Mouse (Mus musculus) induced T-regulatory cell, adult 2 months (primary cell): ENCODE data around the gene 2900011O08Rik.
"Not testable (repeated sequence)": the region's sequence is repeated elsewhere in the genome, so short reads cannot be mapped to it uniquely, and the experiment has no call there.

Experiments used
- DNase-seq: peaks from one replicate; pipeline ENCODE4 v3.0.0-alpha.2; 2012; ENCODE audit warnings: low read depth

The 2900011O08Rik gene

GRCm38 (mm10) chr16:14066571-14066970 lies 80.2 kb downstream of the 2900011O08Rik start:
- DNase-seq = not testable (repeated sequence)

- DNase-seq = not testable (repeated sequence)
These were observed 82.3 kb downstream of the 2900011O08Rik start for GRCm38 (mm10) chr16:14068701-14069100.

DNA sequence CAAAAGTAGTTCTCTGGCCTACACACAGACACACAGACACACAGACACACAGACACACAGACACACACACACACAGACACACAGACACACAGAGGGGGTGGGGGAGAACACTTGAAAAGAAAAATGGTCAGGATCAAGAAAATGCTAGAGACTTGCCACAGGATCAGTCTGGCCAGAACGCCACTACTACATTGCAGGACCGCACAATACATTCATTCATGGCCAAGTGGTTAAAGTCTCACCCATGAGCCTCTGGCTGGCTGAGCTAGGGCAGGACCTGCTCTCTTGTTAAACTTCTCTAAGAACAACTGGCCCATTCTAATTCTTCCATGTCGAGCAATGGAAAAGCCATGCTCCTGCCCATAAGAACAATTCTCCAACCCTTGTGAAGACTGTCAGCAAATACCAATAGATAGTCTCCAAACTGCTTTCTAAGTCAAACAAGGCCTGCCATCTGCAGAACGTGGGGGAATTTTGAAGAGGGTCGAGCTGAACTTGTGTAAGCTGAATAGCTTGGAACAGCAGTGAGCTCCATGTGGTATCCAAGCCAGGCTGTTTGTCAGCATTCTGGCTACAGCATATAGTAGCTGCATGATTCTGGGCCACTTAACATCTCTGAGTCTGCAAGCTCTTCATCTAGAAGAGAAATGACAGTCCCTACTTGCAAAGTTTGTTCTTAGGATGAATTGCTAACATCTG lies 84.2 kb downstream of the 2900011O08Rik start:
- no peak for DNase-seq

DNA sequence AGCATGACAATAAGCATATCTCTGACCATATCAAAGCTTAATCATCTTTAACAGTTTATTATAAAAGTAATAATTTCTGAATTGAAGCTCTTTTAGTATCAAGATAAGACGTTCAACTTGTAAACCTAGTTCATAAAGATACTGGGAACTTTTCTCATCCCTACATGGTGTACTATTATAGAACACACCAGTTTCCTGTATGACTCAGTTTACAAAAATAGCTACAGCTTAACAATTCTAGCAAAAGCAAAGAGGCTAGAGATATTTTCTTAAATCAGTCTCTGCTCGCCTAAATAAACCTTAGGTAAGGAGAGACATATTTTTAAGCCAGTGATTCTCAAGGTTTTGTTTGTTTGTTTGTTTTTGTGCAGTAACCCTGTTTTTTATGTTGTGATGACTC lies 96.5 kb downstream of the 2900011O08Rik start:
- no peak for DNase-seq

DNA sequence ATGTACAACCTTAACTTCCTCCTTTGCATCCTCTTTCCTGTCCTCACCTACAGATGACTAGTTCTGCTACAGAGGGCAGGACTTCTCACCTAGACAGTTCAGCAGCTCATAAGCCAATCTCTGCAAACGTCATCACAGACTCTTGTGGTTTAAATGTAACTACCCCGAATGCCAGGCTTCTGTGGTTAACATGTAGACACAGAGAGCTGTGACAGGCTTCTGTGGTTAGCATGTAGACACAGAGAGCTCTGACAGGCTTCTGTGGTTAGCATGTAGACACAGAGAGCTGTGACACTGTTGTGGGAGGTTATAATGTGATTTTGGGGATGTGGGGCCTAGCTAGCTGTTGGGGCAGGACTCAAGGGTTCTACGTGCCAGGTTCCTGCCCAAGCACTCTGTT lies 101.8 kb downstream of the 2900011O08Rik start:
- peak; percentile 89 for DNase-seq

DNA sequence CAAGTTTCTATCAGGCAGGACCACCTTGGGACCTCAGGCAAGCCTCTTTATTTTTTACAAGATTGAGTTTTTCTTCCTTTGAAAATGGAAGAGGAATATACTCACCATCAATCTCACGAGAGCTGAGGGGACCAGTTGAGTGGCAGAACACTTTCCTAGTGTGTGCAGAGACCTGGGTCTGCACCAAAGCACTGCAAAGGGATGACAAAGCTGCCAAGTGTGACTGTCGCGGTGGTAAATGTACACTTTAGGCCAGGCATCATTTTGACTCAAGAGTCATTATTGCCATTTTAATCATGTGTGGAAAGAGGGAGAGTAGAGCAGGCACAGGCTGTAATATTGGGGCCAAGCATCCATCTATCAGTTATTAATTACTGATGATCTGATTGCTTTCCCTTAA lies 102.9 kb downstream of the 2900011O08Rik start:
- no peak for DNase-seq

DNA sequence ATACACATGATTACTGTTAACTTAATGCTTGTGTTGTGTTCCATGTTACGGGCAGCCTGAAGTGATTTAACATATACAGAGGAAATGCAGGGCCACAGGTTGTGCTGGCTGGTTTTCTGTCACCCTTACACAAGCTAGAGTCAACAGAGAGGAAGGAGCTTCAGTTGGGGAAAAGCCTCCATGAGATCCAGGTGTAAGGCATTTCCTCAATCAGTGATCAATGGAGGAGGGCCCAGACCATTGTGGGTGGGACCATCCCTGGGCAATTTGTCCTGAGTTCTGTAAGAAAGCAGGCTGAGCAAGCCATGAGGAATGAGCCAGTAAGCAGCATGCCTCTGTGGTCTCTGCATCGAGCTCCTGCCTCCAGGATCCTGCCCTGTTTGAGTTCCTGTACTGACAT lies 105.4 kb downstream of the 2900011O08Rik start:
- DNase-seq = no peak

- DNase-seq = no peak
These were observed 119.5 kb downstream of the 2900011O08Rik start for GRCm38 (mm10) chr16:14105891-14106290.

GRCm38 (mm10) chr16:14109651-14110230 lies 123.3 kb downstream of the 2900011O08Rik start:
- no peak for DNase-seq

- DNase-seq = no peak
These were observed 124.5 kb downstream of the 2900011O08Rik start for GRCm38 (mm10) chr16:14110922-14111321.

GRCm38 (mm10) chr16:14112133-14112532 lies 125.7 kb downstream of the 2900011O08Rik start:
- DNase-seq = peak; percentile 7

GRCm38 (mm10) chr16:14112742-14113141 lies 126.3 kb downstream of the 2900011O08Rik start:
- DNase-seq = no peak

GRCm38 (mm10) chr16:14117299-14117698 lies 130.9 kb downstream of the 2900011O08Rik start:
- DNase-seq = no peak

- DNase-seq = no peak
These were observed 134.5 kb downstream of the 2900011O08Rik start for GRCm38 (mm10) chr16:14120941-14121340.

GRCm38 (mm10) chr16:14121563-14121962 lies 135.2 kb downstream of the 2900011O08Rik start:
- DNase-seq = no peak

DNA sequence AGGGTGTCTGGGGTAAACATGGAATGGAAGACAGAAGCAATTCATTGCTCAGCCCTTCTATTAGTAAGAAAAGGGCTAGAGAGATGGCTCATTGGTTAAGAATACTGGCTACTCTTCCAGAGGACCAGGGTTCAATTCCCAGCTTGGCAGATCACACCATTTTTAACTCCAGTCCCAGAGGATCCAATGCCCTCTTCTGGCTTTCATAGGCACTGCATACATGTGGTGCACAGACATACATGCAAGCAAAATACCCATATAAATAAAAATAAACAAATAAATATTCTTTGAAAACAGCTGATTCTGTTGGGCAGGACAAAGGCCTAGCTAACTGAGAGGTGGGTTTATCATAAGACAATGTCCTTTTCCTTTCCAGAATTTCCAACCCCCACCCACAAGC lies 136.2 kb downstream of the 2900011O08Rik start:
- no peak for DNase-seq

DNA sequence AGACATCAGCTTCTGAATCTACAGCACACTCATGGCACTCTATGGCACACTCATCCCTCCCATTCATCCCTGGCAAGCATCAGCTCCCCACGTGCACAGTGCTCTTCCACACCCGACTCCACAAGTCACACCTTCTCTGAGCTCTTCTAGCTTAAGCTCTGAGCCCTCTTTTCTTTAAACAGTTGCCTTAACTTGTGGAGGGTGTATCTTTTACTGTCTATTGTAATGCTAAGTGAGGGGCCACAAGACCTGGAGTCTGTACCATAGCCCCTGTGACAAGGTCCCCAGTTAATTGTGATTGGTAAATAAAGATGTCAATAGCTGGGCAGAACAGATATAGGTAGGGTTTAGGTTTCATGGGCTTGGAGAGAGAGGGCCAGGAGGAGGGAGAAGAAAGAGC lies 137.5 kb downstream of the 2900011O08Rik start:
- DNase-seq = no peak

DNA sequence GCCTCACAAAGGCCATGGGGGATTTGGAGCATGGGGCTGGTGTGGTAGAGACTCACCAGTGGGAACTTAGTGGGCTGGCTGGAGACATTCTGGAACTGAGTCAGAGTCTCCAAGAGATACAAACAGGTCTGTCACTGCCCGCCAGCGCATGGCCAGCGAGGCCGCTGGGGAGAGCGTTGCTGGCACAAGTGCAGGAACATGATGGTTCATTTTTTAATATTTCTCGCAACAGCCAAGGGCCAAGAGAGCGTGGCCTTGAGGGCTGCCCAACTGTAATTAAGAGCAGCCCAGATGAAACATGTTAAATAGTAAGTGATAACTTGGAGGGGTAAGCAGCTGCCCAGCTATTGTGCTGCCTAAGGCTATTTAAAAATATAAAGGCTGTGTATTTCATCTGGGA lies 138.3 kb downstream of the 2900011O08Rik start:
- no peak for DNase-seq

DNA sequence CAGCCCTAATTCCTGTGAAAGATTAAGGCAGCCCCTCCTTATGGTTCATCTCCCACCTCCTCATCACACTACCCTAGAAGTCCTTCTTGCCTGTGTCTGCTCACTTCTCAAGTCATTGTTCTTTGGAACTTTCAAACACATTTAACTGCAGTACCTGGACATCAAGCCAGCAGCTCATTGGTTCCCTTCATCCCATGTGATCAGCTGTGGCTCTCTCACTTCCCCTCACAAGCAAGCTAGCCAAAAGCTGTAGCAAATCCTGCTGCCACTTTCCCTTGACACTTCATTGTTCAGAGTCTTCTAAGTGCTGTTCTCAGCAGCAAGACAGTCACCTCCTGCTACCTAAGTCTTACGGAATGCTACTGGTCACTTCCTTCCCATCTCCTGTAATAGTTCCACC lies 138.8 kb downstream of the 2900011O08Rik start:
- DNase-seq = no peak

- no peak for DNase-seq
These were observed 142.6 kb downstream of the 2900011O08Rik start for GRCm38 (mm10) chr16:14128977-14129376.

- no peak for DNase-seq
These were observed 144.4 kb downstream of the 2900011O08Rik start for GRCm38 (mm10) chr16:14130796-14131195.

- no peak for DNase-seq
These were observed 145.0 kb downstream of the 2900011O08Rik start for GRCm38 (mm10) chr16:14131376-14131775.

GRCm38 (mm10) chr16:14131838-14132237 lies 145.4 kb downstream of the 2900011O08Rik start:
- DNase-seq = no peak

- DNase-seq = no peak
These were observed 148.6 kb downstream of the 2900011O08Rik start for GRCm38 (mm10) chr16:14135014-14135413.
